Mouse (Mus musculus) kidney, postnatal 14 days (tissue): ENCODE results near the gene Gng8.

Experiments used
- DNase-seq: peaks from one replicate; pipeline ENCODE4 v3.0.0; 2022; ENCODE audit warnings: mixed read lengths

The Gng8 gene

DNA sequence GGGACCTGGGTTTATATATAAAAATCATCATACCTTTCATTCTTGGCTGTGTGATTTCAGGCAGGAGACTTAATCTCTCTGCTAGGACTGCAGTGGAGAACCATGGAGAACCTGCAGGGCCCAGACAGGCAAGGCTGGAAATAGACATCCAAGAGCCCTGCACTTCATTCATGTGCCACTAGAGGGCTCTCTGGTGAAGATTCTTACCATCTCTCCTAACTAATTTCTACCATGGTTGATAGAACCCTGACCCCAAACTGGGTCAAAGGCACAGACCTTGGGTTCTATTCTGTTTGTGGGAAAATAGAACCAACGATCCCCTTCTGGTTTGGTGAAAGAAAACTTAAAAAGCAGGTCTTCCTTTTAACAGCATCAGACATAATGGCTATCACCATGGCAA lies 39.3 kb downstream of the Gng8 start:
- peak; percentile 80 for DNase-seq

DNA sequence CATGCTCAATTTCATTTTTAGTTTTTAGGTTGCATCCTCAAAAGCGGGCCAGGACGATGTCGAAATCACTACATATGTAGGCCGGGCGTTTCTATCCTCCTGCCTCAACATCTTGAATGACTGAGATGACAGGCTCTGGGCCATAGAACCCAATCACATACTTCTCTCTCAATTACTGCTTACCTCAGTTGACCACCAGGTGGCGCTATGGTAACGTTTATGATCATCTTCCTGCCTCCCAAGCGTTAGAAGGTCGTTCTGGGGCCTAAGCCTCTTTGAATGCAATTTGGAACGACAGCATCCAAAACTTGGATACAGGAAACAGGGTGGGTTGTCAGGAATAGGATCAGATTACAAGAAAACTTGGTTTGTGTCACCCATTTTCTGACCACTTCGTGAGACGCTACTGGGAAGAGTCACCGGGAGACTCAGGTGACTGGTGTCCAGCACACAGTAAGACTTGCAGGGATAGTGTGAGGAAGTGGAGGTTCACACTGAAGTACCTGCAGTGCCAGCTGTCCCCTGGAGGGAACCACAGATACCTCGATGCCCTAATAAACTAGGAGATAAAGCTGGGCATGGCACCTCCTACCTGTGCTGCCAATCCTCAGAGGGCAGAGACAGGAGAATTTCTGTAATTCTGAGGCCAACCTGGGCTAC lies 40.5 kb downstream of the Gng8 start:
- peak; percentile 88 for DNase-seq

DNA sequence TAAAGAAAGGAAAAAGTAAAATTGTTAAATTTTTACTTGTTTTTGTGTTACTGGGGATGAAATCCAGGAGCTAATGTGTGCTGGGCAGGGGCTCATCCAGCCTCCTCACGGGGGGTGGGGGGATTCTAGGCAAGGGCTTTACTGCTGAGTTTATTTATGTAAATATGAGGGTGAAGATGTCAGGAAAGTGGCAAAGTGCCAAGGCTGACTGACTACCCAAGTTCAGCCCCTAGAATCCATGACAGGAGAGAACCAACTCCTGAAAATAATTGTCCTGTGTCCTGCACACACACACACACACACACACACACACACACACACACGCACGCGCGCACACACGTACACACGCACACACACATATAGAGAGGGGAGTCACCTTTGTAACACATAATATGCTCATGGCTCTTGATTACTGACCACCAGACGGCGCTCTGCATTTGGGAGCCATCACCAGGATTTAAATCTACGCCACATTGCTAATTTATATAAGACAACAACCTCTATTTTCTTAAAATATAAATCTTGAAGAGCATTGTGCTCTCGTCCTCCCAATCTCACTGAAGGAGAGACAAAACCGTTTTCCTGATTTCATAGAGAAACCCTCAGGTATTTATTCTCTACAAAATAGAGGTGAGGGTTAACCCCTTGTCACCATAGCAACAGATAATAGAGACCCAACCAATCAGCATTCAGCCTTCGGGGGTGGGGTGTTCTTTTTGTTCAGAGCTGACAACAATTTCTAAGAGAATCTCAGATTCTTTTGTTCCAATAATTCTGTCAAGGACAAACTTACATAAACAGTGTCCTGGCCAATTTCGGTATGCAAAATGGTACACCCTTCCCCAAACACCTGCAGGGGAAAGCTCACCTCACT lies 41.4 kb downstream of the Gng8 start:
- DNase-seq, result peak; percentile 71

DNA sequence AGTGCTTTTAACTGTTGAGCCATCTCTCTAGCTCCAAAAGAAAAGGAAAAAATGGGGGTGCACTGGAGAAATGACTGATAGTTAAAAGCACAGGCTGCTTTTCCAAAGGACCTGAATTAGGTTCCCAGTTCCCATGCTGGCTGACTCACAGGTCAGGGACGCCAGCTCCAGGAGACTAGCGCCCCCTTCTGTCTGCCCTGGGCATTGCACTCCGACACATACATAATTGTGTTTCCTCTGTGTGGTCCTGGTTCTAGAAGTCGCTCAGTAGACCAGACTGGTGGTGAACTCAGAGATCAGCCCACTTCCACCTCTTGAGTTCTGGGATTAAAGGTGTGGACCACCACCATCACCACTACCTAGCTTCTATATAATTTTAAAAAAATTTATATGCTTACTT lies 45.7 kb downstream of the Gng8 start:
- DNase-seq, result no peak

DNA sequence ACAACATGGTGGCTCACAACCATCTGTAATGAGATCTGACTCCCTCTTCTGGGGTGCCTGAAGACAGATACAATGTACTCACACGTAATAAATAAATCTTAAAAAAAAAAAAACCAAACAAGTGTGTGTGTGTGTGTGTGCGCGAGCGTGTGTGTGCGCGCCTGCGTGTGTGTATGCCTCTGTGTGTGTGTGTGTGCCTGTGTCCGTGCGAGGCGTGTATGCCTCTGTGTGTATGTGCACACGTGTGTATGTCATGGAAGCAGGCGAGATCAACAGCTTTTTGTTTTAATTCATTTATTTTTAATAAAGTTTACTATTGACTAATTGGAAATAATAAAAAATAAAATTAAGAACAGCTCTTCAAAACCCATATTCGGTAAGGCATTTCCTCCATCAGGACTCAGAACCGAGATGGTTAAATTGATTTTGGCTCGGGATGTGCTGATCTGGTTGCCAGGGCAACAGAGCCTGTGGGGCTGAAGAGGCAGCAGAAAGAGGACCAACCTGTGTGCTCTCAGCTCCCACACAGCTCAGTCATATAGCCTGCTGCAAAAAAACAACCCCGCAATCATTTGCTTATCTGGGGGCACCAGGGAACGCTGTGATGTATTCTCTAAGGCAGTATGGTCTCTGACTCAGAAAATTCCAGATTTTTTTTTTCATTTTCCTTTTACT lies 46.7 kb downstream of the Gng8 start:
- no peak for DNase-seq

DNA sequence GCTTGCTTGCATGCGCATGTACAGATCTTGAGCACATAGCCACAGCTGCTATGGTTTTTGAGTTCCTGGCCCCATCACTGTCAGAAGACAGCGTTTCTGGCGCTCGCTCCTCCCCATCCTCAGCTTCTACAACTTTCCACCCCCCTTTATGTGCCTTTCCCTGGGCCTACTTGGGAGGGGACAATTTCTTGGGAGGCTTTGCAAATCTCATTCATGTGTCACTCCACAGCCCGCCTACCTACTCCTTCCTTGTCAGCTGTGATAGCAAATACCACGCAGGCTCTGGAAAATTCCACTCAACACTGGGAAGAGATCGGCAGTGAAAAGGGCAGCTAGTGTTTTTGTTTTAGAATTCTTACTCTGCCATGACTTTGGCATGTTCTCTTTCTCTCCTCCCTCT lies 48.7 kb downstream of the Gng8 start:
- peak; percentile 62 for DNase-seq

DNA sequence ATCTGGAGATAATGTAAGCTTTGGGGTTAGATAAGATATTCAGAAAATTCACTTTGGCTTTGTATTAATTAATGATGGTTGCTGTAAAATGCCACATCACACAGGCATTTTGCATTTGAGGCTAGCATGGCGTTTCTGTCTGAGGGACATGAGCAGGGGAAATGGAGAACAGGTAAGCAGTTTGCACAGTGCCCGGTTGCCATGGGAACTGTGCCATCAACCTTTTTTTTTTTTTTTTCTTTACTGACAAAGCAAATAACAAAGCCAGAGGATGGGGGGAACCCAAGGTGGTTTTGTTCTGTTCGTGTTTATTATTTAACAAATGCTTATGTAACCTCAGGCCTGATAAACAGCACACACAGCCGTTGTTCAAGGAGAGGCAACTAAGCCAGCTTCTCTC lies 51.3 kb downstream of the Gng8 start:
- no peak for DNase-seq

DNA sequence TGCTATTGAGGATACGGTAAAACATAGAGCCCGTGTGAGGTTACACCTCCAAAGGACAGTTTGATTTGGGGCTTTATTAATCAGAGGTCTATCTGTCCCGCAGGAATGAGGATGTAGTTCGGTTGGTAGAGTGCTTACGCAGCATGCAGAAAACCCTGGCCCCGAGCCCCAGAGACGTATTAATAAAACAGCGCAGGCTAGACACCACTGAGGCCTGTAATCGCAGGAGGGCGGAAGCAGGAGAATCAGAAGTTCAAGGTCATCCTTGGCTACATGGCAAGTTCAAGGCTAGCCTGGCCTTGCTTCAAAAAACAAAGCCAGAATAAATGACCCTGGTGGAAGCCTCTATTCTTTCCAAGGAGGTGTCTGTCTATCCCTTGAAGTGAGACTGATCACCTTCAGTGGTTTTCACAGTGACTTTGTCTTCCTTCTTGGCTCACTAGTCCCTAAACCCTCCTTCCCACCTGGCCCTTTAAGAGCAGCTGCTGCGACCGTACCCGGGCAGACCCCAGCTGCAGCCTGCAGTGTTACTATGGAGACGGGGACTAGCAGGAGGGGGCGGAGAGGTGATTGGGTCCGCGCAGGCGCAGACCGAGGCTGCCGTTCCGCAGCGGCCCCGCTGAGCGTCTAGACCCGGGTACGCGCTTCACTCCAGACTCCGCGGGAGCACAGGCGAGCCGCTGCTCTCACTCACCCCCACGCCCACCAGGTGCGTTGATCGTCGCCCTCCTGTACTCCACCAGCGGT lies 52.6 kb downstream of the Gng8 start, which contains the start of gene Pnmal2:
Gene Pnmal2, plus strand, starts transcription at position 622 of the 747 bp plus-strand sequence.
- peak; percentile 92 for DNase-seq

DNA sequence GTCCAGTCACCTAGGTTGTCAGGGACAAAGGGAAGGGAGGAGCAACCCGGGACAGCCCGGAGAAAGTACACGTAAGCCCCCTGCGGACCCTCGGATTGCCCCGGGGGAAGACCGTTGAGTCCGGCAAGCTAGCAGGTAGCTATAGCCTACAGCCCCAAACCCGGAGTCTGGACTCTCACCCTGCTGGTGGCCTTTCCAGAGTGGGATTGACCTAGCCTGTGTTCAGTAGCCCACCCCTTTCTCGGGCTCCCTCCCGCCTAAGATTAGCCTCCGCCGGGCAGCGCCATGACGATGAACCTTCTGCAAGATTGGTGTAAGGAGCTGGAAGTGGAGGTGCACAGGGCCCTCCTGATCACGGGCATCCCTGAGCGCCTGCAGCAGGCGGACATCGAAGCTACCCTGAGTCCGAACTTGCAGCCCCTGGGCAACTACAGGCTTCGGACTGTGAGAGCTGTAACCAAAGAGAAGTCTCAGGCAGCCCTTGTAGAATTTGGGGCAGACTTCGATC lies 53.3 kb downstream of the Gng8 start:
- DNase-seq, result no peak
